Mouse (Mus musculus): ENCODE measurements around the gene E2f4. TPM values are rescaled to one million over a fixed set of nuclear protein-coding genes. Genes with fewer than 3 reads are reported as not detected.

The E2f4 gene
- 10 to 100 TPM; 21.9 to 24.8 TPM for total RNA-seq (2021)
- long read RNA-seq, experiment 1, transcript E2f4-201 (10 exons, 1,993 nt) = major isoform, 76 of 84 reads
- long read RNA-seq, experiment 1, partial matches to known transcripts = 3 of 84 reads
- long read RNA-seq, experiment 1, other reads (novel, unspliced or antisense) = 5 of 84 reads
- long read RNA-seq, experiment 2, transcript E2f4-201 (10 exons, 1,993 nt) = major isoform, 63 of 68 reads
- long read RNA-seq, experiment 2, partial matches to known transcripts = 2 of 68 reads
- long read RNA-seq, experiment 2, other reads (novel, unspliced or antisense) = 3 of 68 reads

DNA sequence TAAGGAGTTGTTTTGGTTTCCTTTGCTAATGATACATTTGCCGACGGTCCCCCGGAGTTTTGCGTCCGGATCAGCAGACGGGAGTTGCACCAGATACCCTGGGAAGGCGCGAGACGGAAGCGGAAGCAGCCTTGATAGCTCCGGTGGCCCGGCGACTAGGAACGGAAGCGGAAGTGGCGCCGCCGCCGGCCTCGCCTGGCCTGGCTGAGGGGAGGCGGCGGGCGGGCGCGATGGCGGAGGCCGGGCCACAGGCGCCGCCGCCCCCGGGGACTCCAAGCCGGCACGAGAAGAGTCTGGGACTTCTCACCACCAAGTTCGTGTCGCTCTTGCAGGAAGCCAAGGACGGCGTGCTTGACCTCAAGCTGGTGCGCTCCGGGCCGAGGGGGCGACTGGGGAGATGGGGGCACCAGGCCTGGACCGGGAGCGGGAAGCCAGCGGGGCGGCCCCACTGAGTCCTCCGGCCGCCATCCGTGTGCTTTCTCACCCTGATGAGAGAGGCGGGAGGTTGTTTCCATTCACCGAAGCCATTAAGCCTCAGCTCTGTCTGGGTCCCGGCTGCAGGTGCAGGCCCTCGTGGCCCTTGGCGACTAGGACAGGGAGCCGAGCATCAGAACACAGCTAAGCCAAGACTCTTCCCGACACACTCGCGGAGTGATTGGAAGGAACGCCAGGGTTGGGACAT, at the start of gene E2f4:
TSS of gene E2f4 (plus strand) at position 153 of the 682 bp plus-strand sequence.
- intact Hi-C loops (cut with DNase I) = loop anchor here (2.0 kb wide), 1 partner anchor 27 kb away; no protein-coding TSS in a partner anchor
- DNase-seq = peak; percentile 92 to 93

DNA sequence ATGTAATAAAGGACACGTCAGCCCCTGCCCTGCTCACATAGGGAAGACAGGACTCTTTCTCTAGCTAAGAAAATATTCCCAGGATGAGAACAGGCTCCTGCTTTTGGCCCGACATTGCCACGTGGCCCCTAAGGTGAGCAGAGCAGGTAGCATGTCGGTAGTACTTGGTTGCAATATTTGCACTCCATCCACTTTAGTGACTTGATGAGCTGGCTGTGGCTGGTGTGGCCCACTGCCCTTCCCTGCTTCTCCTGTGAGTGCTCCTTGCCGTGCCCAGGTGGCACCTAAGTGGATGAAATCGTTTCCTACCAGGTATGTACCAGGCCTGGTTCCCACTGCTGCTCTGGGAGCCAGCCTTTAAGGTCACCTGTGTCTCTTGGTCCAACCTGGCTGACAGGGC, 45.5 kb upstream of the E2f4 start:
- intact Hi-C loops (cut with DNase I) = loop anchor here (5.0 kb wide), 1 partner anchor 35 kb away; the partner anchor contains the start of gene 4931428F04Rik
- DNase-seq = no peak

DNA sequence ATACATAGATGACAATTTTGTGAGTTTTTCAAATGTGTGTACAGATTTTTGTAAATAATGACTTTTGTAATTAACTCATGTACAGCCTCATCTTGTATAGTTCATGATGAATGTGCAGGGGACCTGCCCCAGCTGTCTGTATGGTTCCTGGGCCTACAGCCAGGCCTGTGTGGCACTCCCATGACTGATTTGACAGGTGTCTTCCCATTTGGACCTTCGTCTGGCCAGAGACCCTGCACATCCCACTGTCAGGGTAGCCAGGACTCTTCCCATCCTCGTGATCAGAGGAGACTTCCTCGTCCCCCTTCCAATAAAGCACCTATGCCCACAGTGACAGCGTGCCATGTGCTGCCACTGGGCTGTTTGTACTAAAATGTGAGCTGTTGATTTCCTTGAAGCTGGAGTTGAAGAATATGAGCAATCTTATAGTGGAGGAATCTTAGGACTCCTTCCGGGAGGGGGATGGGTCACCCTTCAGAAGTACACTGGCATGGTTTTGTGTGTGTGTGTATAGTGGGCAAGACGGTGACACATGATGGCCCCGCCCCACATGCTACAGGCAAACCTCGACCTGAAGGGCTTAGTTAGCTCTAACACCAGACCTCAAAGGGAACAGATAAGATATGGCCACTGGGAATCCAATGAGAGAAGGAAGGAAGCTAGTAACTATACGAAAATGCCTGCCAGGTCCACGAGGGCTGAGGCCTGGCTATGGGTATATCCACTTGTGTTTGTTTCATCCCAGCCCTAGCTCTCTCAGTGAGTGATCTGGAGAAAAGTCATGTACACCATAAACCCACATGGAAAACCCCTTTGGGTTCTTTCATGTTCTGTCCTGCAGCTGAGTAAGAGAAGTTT, 44.6 kb upstream of the E2f4 start:
- DNase-seq = no peak
- intact Hi-C loops (cut with DNase I) = loop anchor here (5.0 kb wide), 1 partner anchor 34 kb away; the partner anchor contains the start of gene 4931428F04Rik

DNA sequence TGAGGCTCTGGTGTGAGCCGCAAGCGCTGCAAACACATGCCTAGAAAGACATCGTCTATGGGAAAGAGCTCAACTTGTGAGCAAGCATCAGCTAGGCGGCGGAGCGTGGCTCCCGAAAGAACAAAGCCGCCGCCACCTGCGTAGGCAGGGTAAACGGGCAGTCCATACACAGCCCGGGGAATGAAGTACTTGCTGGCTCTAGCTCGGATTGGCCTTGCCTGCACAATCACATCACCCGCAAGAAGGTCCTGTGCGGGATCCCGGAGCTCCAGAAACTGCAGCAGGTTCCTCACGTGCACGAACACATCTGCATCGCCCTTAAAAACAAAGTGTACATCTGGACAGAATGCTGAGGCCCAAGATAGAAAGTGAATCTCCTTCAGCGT, 43.7 kb upstream of the E2f4 start:
- no peak for DNase-seq
- intact Hi-C loops (cut with DNase I) = loop anchor here (5.0 kb wide), 1 partner anchor 34 kb away; the partner anchor contains the start of gene 4931428F04Rik

DNA sequence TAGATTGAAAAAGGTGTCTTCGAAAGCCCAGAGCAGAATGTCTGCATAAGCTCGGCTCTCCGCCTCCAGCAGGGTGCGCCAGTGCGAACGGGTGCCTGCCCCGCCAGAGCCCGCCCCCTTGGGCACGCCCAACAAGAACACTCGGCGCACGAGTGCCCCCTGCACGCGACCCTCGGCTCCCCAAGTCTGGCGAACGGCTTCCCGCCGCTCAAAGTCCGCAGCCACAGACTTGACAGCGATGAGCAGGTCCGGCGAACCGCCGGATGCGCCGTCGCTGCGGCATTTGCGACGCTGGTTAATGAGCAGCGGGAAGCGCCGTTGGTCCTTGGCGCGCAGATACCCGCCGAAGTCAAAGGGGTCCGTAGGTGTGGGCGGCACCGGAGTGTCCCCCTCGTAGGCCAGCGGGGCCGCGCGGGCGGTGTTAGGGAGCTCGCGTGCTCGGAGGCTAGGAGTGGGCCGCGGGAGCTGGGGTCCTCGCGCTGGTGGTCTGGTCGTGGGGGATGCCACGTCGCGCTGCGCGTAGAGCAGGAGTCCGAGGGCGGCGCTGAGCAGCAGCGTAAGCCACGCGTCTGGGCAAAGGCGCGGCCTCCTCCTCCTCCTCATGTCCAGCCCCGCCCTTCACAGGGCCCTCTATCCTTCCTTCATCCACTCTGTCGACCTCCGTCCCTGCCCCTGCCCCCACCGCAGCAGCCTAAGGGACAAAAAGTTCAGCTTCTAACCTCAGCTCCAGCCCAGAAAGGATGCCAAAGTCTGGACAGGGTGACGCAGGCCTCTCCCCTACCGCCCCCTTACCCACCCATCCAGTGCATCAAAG, 43.1 kb upstream of the E2f4 start:
- intact Hi-C loops (cut with DNase I) = loop anchor here (5.0 kb wide), 1 partner anchor 33 kb away; the partner anchor contains the start of gene 4931428F04Rik
- peak; percentile 92 to 96 for DNase-seq

DNA sequence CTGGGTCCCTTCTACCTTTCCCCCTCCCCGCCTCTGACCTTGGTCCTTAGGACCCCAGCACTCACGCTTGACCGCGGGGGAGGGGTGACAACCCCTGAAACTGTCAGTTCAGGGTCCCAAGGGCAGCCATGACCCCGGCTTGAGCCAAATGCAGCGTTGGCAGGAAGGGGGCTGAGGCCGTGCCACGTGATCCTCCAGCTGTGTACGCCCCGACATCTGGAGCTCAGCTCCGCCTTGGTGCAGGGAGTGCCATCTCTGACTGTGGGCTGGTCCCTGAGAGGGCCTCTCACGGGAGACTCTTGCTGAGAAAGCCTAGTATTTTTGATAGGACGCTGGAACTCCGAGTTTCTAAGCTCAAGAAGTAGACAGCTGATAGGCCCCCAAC, 42.5 kb upstream of the E2f4 start, which contains the start of gene B3gnt9:
TSS of gene B3gnt9 (minus strand) at position 188 of the 385 bp plus-strand sequence.
- intact Hi-C loops (cut with DNase I) = loop anchor here (5.0 kb wide), 1 partner anchor 32 kb away; the partner anchor contains the start of gene 4931428F04Rik
- peak; percentile 74 to 83 for DNase-seq

DNA sequence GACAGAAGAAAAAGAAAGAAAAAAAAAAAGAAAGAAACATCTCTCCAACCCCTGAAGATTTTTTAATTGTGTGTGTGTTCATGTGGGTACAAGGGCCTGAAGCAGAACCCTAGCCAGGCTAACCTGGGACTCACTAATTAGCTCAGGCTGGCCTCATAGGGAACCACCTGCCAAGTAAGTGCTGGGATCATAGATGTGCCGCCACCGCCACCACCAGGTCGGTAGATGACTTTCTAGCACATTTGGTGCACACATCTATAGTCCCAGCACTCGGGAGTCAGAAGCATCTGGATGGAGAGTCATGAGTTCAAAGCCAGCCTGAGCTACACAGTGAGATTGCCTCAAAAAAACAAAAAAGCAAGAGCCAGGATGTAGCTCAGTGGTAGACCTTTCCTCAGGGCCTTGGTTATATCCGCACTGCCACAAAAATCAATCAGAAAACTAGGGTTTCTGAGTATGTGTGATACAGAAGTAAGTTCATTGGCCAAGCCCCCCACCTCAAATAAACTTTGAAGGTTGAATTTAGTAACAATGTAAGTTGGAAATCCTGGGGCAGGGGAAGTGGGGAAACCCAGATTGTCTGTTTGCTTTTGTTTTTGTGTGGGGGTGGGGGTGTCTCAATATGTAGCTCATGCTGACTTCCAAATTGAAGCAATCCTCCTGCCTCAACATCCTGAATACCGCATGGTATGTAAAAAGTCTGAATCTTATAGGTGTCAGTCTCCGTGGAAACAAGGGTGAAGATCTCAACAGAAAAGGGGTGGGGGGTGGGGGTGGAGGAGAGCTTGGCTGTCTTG, 39.9 kb upstream of the E2f4 start:
- intact Hi-C loops (cut with DNase I) = no loop called here
- no peak for DNase-seq

DNA sequence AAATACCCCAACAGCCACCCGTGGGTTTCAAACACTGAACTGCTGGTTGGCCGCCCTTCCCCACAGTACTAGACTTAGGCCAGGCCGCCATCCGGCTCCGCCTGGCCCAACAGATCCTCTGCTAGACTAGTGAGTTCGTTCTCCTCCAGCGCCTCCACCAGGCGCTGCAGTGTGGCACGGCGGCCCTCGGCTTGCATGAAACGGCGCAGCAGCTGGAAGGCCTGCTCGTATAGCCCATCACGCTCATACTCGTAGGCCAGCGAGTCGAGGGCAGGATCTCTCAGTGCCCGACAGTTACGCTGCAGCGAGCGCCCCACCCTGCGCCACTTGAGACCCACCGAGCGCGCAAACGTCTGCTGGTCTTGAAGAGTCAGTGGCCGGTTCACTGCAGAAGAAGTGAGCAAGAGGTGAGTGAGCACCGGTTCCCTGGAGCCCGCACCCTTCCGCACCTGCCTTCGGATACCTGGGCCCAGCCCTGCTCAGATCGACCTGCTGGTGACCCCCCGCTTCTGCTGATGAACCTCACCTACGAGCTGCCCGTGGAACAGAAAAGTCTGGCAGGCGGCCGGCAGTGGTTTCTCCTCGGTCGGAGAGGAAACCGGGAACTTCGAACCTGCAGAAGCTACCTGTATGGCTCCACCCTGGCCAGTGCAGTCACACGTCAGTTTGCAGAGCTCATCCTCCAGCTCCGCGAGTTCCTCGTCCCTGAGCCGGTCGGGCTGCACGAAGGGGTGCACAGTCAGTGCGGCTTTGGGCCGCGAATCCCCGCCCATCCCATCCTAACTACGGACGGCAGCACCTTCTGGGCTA, 38.3 kb upstream of the E2f4 start:
- intact Hi-C loops (cut with DNase I) = no loop called here
- no peak for DNase-seq

DNA sequence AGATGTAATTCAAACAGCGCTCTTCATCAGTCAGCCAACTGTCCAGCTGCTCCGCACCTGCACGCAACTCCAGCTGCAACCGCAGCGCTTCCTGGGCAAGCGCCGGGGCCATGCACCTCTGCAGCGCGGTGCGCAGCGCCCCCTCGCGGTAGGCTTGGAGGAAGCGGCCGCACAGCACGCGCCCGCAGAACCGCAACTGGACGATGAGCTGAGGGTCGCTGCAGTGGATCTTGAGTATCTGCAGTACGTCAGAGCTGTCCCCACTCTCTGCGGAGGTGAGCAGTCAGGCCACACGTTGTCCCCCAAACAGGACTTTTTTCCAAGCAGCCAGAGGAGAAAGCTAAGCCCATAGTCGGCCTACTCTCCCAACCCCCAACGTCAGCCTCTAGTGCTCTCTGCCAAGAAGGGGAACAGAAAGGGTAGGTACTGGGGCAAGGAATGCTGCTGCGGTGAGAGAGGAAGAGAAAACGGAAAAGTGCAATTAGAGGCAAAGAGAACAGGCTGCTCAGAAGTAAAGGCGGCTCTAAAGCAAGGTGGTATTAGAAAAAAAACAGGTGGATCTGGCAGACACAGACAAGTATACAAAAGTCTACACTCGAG, 37.6 kb upstream of the E2f4 start:
- intact Hi-C loops (cut with DNase I) = loop anchor here (5.0 kb wide), 1 partner anchor 123 kb away; no protein-coding TSS in a partner anchor
- DNase-seq = peak; percentile 85 to 90

DNA sequence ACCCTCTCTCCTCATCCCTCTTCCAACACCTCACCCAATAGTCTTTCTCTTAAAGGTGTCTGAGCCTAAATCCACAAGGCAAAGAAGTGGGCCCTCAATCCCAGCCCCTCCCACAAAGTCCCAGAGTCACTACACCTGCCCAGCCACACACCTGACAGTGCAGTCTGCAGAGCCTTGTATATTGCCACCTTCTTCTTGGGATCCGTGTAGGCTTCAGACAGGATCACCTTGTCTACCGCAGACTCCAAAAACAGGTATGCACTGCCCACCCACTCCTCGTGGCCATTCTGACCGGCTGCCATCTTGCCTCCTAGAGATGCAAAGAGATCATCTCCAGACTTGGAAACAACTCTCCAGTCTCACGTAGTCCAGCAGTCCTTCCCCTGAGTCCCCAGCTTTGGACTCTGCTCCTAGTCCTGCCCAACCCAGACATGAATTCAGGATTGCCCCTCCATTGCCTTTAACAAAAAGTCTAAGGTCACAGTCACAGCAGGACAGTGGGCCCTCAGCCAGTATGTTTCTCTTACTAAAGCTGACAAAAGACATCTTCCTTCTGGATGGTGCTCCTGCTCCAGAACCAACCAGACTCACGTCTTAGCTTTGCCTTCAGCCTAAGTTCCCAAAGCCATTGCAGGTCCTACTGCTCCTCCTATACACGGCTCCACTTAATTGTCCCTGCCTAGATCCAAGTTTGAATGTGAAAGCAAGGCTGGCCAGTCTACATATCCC, 36.9 kb upstream of the E2f4 start:
- intact Hi-C loops (cut with DNase I) = loop anchor here (5.0 kb wide), 1 partner anchor 123 kb away; no protein-coding TSS in a partner anchor
- no peak for DNase-seq

DNA sequence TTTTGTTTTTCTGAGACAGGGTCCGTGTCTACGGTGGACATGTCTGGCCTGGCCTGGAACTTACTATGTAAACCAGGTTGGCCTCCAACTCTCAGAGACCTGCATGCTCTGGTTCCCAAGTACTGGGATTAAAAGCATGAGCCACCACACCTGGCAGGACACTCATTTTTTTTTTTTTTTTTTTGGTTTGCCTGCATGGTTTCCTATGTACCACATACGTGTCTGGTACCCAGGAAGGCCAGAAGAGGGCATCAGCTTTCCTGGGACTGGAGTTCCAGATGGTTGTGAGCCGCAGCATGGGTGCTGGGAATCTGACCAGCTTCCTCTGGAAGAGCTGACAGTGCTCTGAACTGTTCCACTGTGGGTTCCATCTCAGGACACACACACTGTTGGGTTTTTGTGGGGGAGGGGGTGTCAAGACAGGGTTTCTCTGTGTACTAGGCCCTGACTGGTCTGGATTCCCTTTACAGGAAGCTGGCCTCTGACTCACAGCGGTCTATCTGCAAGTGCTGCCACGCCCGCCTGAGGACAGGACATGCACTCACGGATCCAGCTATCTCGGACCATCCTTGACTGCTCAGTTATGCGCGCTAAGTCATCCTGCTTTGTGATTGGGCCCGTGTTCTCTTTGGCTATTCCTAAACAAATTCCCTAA, 36.0 kb upstream of the E2f4 start:
- no peak for DNase-seq
- intact Hi-C loops (cut with DNase I) = loop anchor here (5.0 kb wide), 1 partner anchor 124 kb away; no protein-coding TSS in a partner anchor

DNA sequence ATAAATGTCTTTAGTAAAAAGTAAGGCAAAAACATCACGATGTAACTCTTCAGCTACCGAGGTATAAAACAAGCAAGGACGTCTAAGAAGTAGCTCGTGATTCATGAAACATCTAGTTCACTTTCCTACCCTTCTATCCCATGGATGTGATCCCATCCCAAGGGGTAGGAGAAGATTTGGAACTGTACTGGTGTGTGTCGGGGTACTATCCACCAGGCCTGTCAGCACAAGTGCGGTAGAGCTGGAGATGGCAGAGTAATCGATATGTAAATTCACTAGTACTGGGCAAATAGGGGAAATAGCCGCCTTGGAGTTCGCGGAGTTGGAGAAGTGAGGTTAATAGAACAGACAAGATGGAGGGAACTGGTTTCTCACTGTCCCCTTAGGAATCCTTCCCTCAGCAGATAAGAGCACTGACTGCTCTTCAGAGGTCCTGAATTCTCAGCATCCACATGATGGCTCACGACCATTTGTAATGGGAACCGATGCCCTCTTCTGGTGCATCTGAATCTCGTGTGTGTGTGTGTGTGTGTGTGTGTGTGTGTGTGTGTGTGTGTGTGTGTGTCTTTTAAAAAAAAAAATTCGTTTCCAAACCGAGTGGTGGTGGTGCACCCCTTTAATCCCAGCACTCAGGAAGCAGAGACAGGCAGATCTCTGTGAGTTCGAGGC, 34.1 kb upstream of the E2f4 start:
- DNase-seq = no peak
- intact Hi-C loops (cut with DNase I) = loop anchor here (5.0 kb wide), 1 partner anchor 126 kb away; no protein-coding TSS in a partner anchor

DNA sequence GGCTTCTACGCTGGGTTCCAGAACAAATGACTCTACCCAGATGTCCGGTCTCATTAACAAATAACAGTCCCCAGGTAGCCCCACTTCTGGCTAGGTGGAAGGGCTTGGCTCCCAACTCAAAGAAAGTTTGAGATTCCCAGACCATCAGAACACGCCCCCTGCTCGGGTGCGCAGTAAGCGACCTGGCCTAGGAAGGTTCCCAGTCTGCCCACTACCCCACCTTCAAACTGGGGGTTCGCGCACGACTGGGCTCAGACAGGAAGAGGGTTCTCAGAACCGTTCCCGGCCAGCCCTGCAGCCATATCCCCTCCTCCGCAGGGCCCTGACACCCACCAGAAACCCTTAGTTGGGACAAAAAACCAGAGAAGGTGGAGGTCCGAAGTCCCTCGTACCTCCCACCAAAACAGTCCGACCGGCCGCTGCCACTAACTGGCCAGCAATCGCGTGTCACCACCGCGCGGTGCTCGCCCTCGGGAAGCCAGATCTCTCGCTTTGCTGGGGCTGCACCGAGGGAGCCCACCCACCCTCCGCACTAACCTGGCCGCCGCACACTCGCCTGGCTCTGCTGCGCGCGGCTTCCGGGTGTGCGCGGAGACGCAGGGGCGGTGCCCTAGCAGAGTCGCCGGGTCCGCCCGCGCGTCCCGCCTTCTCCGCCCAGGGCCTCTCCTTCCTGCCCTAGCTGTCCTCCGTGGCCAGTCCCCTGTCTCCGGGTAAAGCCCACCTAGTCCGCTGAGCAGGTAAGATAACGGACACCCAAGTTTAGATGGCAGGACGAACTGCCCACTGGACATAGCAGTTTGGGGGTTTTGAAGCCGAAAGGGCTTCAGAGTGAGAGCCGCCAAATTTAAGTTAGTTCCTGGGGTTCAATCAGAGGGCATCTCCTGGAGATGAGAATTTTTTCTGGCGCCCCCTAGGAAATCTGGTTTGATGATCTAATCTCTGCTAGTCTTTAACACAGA, 33.2 kb upstream of the E2f4 start, which contains the start of the genes Tradd and Fbxl8:
TSS of gene Tradd (minus strand) at position 586 of the 959 bp plus-strand sequence.
TSS of gene Fbxl8 (plus strand) at position 625 of the 959 bp plus-strand sequence.
- intact Hi-C loops (cut with DNase I) = loop anchor here (5.0 kb wide), 1 partner anchor 127 kb away; no protein-coding TSS in a partner anchor
- peak; percentile 83 to 84 for DNase-seq

DNA sequence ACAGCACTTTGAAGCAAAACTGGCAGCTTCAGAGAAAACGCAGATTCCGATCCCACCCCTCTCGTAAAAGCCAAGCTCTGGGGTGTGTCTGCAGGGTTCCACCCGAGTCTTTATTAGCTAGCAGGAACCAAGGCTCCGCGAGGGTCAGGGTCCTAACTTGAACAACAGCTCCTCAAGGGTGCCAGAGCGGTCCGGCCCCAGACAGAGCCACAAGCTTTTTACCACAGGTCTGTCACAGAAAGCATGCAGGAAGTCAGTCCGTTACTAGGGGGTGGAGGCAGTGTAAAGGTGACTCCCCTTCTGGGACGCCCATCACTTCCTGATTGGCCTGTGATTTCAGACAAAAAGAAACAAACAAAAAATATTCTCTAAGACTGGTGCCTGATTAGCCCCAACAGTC, 32.3 kb upstream of the E2f4 start:
- intact Hi-C loops (cut with DNase I) = no loop called here
- no peak for DNase-seq

Measured in heart, postnatal 14 days (tissue).